Mouse (Mus musculus) urinary bladder, postnatal 25 days (tissue): ENCODE measurements around the gene Kif1b.
A peak's percentile ranks its signal among the peaks of the same experiment; 100 is the strongest.

ENCODE experiments used
- DNase-seq: peaks from one replicate; pipeline ENCODE4 v3.0.0; 2022; ENCODE audit warnings: low spot score

Gene Kif1b

GRCm38 (mm10) chr4:149136982-149137770 is 170.3 kb downstream of the Kif1b start, which contains the start of gene Cenps:
Gene Cenps, minus strand, starts transcription at chr4:149137629.
- DNase-seq = peak; percentile 93

- no peak for DNase-seq
These were observed 171.2 kb downstream of the Kif1b start for GRCm38 (mm10) chr4:149136116-149136850.

- DNase-seq = no peak
These were observed 174.1 kb downstream of the Kif1b start for GRCm38 (mm10) chr4:149133395-149133794.

GRCm38 (mm10) chr4:149131789-149132565 is 175.5 kb downstream of the Kif1b start:
- no peak for DNase-seq

GRCm38 (mm10) chr4:149131021-149131752 is 176.3 kb downstream of the Kif1b start:
- DNase-seq = no peak

- DNase-seq = no peak
These were observed 179.0 kb downstream of the Kif1b start for GRCm38 (mm10) chr4:149128467-149128866.

GRCm38 (mm10) chr4:149126663-149127062 is 180.8 kb downstream of the Kif1b start, which contains the start of gene Cort:
Gene Cort, minus strand, starts transcription at chr4:149126763.
- DNase-seq = no peak
